Mouse (Mus musculus): ENCODE results near the gene Cgas.
A peak's percentile ranks its signal among the peaks of the same experiment; 100 is the strongest.

Gene Cgas

DNA sequence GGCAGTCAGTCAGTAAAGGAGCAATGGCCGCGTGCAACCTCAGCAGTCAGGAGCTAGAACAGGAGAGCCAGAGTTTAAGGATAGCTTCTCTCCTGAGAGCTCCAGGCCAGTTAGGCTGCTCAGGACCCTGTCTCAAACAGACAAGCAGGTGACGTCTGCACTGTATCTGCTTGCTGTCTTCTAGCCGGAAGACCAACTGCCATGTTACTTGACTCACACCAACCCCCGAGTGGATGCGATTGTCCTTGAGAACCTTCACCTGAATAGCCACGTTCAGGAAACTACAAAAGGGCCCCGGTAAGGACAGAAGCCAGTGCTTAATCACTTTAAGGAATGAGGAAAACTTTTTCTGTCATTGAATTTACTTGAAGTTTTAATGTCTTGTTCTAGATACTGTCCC lies 14.0 kb upstream of the Cgas start:
- no peak for DNase-seq

DNA sequence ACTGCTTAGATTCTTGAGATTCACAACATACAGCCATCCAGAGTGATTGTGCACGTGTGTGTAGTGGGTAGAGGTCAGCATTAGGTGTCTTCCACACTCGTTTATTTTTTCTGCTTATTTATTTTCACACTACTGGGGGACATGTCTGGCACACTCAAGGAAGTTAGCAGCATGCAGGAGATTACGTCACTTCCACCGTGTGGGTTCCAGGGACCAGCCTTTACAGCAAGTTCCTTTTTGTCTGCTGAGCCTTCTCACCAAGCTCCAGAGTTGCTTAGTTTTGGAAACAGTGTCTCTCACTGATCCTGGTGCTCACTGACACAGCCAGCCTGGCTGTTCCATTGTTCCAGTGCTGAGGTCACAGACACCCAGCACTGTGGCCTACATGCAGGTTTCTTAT lies 8.3 kb upstream of the Cgas start:
- DNase-seq, result peak; percentile 34

DNA sequence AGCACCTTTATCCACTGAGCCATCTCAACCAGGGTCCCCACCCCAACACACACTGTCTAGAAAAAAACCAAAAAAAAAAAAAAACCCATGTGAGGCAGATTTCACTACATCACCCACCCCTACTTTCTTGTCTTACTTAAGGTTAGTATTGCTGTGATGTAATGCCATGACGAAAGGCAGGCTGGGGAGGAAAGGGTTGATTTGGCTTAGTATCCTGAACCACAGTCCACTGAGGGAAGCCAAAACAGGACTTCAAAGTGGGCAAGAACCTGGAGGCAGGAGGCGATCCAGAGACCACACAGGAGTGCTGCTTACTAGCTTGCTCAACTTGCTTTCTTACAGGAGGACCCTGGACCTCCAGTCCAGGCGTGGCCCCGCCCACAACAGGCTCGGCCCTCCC lies 7.4 kb upstream of the Cgas start:
- no peak for DNase-seq

DNA sequence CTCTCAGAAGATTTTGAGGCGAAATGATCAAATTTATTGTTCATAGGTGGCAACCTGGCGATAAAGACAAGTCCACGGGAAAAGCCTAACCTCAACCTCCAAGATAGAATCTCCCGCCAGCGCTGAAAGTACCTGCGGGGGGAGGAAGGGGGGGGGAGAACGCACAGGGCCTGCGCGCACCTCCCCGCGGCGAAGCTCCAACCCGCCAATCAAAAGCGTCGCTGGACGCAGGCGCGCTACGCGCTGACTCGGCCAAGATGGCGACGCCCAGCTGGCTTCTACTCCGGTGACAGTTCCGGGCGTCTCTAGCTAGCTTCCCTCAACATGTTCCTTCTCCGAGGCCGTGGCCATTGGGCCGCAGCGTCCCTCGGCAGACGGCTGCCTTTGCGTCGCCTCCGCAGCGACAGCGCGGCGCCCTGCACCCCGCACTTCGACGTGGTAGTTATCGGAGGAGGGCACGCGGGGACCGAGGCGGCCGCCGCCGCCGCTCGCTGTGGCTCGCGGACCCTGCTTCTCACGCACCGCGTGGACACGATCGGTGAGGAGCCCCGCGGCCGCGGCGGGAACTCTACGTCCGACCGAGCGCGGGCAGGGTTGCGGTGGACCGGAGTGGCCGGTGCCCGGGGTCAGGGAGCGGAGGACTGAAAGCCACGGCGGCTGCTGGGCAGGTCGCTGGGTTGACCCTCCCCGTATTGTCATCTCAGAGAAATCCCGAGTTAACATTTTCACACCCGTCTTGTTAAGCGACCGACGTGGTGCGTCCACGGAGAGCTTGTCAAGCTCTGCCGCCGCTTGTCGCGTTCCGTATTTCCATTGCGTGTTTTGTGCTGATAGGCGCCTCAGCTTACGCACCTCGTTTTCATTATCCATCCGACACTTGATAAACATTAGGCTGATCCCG lies 5.2 kb upstream of the Cgas start, which contains the start of the genes Mto1 and Gm17324:
TSS of gene Mto1 (plus strand) at position 236 of the 901 bp plus-strand sequence.
TSS of gene Gm17324 (minus strand) at position 814 of the 901 bp plus-strand sequence.
- DNase-seq, result peak; percentile 91

DNA sequence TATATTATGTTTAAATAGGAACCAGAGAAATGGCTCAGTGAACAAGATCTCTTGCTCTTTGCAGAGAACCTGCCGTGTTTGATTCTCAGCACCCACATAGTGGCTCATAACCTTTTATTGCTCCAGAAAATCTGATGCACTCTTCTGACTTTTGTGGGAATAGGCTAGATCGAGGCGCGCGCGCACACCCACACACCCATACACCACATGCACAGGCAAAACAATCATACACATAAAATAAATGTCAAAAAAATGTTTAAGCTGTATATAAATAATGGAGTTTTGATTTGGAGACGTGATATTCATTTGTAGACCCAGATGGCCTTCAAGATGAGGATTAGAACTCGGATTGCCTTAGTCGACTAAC lies 4.6 kb upstream of the Cgas start:
- DNase-seq, result no peak

DNA sequence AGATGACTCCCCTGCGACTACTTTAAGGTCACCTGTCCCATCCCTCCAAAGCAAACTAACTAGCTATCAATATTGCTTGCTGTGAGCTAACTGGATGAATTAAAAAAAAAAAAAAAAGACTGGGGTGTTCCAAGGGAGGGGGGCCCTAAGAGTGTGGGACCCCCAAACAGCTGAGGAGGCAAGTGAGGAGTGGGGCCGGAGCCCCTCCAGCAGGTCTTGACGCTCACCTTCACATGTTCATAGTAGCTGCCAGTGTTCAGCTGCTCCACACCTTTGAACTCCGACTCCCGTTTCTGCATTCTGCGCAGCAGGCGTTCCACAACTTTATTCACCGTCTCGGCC lies 829 bp downstream of the Cgas start:
- no peak for DNase-seq

DNA sequence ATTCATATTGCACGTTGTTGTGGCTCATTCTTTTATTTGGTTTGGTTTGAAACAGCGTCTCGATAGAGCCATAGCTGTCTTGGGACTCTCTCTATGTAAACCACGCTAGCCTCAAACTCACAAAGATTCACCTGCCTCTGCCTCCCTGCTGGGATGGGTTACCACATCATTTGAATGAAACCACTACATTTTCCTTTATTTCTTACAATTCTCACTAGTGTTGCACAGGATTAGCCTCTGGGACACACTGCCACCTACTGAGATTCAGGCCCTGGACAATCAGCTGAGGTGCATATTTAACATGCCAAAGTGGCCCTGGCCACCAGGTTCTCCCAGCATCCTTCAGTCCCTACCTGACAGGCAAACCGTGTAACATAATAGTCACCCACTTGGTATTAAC lies 3.6 kb downstream of the Cgas start:
- no peak for DNase-seq

DNA sequence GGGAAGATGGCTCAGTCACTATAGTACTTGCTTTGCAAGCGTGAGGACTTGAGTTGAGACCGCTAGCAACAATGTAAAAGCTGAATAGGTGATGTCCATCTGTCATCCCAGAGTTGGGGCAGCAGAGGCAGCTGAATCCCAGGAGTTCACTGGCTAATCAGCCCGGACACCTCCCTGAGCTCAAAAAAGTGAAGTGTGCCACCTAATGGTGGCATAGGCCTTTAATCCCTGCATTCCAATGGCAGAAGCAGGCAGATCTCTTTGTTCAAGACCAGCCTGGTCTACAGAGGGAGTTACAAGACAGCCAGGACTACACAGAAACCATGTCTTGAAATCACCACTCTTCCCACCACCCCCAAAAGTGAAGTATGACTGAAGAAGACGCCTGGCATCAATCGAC lies 10.6 kb downstream of the Cgas start:
- DNase-seq, result no peak

DNA sequence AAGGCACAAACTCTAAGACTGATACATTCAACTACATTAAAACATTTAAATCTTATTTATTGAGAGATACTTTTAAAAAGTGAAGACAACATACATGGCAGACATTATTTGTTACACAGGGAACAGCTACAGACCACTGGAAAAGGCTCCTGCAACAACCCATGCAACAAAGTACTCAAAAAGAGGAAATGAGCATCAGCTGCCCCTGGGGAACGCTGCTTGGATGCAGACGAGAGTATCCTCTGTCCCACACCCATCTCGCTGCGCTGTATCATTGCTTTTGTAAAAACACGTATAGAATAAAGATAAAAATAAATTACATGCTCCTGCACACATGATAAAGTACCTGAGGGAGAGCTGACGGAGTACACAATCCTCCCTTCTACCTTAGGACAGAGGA lies 12.6 kb downstream of the Cgas start:
- no peak for DNase-seq

DNA sequence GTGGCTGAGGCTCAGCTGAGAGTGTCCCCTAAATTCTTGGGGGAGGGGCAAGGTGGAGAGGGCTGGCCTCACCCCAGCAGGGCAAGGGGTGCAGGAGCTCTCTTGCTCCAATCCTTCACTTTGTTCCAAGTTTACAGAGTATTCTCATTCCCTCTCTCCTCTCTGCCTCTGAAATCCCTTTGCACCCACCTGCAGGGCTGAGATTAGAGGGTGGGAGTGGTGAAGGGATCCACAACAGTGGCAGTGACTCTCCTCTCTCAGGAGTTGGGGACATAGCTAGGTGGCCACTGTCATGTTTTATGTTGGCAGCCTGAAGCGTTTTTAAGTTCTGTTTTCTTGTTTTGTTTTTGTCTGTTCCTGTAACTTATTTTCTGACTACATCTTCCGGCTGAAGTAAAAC lies 13.5 kb downstream of the Cgas start:
- DNase-seq, result no peak

DNA sequence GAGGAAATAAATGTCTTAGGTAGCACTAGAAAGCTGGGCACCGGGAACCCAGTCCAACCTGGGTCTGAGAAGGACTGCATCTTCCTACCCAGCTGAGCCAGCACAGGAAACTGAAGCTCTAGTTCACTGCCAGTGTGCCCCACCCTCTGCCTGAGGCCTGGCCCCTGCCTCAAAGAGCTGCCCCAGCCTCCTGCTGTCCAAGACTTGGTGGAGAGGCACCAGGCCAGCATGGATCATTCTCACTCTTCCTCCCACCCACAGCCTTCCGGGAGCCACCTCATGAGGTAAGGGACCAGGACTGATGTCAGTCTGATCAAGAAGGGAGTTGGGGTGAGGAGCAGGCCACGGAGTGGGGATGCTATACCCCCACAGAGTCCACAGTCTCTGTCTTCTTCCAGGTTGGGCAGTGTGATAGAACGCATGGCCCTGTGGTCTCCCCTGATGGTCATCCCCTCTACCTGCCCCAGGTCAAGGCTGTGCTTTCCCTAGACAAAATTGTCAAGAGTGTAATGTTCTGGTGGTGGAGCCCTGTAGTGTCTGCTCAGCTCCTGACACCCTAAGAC lies 14.1 kb downstream of the Cgas start:
- DNase-seq, result no peak

DNA sequence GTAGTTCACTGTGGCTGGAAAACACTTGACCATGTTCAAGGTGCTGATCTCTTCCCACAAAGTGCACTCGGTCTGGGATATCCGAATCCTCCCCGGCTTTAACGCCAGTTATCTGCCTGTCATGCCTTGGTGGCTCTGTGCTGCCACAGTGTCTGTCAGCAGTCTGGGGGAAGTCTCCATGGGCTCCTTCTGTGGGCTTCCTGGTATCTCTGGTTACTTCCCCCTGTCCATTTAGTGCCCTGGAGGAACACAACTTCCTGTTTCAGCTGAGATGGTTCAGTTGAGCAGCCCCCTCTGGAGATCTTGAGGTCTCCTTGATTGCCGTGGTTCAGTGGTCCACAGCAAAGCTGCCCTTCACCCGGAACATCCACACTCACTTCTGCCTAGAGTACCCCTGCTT lies 14.9 kb downstream of the Cgas start:
- DNase-seq, result no peak

DNA sequence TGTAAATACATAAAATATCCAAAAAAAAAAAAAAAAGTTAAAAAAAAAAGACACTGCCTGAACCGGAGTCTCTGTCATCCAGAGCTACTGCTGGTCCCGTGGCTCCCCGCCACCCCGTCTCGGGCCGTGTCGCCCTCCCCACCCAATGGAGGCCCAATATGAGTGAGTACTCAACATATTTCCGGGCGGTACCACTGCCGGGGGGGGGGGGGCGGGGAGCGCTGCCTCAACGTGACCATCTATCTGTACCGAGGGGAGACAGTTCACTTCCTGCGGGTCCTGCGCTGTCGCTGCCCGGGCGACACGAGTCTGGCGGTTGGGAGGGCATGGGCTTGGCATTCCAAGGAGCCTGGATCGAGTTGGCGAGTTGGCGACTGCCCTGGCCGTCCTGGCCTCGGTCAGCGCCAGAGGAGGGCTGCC lies 15.7 kb downstream of the Cgas start:
- no peak for DNase-seq

DNA sequence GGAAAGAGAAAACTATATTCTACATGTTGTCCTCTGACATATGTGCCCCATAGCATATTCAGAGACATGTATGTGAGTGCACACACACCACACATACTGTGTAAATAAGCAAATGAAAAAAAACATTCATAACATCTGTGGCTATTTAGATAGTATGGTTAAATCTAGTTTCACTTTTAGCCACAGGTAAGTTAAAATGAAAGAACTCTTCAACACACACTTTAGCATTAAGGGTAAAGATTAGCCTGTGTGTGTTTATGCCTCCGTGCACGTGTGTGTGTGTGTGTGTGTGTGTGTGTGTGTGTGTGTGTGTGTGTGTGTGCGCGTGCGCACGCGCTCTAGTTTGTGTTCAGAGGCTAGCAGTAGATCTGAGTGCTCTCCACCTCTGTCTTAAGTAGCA lies 41.4 kb downstream of the Cgas start:
- DNase-seq, result no peak

DNA sequence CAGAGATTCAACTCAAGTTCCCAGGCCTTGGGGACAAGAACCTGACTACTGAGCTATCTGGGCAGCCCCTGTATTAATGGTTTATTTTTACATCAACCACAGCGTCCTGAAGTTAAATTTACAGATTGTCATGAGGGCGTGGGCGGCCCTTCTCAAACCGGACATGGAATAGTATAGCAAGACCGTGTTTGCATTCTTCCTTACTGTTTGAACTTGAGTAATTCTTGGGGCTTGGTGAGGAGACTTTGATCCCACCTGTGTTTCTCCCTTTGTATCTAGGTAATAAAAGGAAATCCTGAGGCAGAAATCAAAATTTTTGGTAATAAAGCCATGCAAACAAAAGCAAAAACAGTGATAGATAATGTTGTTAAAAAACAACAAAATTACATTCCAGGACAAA lies 42.5 kb downstream of the Cgas start:
- DNase-seq, result no peak

DNA sequence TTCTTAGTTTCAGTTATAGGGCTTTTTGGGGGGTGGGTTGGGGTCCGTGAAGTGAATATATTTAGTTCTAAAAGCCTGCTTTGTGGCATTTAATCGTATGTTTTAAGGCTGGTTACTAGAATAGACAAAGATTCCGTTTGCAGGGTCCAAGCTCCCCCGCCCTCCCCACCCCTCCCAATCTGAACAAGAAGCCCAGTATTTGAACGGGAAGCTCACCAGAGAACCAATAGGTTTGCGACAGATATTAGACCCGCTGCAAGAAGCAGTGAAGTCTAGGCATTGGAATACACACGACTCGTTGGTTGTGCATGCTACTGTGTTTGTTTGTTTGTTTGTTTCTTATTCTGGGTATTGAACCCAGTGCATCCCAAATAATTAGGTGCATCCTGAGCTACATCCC lies 46.5 kb downstream of the Cgas start:
- DNase-seq, result no peak

DNA sequence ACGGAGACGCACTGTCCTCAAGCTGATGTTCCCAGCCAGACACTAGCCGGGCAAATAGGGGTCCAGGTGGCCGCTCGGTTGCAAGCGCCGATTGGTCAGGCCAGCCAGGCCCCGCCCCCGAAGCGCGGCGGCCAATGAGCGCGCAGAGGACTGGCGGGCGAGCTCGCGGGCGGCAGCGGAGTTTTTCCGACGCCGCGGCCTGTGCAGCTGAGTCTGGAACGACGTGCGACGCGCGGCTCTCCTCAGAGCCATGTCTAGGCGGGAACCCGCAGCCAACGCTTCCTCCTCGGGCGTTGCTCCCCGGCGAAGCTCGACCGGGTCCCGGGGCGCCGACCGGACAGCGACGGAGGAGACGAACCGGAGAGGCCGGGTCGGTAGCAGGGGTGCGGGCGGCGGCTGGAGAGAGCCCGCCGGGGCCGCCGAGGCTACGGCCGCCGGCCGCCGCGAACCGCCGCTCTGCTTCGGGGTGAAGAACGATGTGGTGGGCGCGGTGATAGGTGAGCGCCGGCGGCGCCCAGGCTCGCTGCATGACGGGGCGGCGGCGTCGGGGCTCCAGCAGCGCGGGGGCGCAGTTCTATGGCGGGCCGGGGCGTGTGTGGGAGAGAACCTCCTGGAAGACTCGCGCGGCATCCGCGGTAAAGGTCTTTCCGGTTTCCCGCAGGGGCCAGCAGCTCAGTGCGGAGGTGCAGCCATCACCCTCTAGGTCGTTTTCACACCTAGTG lies 47.2 kb downstream of the Cgas start, which contains the start of gene Ddx43:
TSS of gene Ddx43 (plus strand) at position 148 of the 722 bp plus-strand sequence.
- peak; percentile 24 for DNase-seq

DNA sequence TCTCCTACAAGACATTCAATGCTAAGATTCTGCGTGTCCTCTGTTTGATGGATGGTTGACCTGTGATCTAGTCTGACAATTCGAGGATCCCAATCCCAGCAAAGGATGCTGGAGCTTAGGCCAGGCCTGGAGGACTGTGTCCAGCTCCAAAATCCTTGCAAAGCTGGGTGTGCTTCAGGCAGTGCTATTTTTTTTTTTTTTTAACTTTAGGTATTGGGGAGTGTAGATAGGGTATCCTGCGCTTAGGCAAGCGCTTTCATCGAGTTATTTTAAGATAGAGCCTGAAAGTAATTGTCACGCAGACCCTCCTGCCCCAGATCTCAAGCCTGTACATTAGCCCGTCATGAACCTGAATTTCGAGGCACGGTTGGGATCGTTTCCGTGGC lies 47.8 kb downstream of the Cgas start:
- DNase-seq, result no peak

DNA sequence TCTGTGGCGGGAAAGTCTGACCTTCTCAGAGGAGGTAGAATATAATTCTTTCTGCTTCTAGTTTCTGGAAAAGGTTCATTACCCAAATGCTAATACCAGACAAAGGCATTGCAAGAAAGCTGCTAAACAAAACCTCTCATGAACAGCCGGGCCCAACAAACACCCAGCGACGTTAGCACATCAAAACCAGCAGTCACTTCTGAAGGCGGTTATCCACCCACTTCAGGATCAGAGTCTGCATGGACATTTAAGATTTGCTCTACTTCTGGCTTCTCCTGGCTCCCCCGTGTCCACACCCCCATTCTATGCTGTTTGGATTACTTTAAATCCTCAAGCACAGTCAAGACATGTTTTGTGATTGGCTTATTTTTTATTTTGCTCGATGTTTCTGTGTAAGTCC lies 48.4 kb downstream of the Cgas start:
- no peak for DNase-seq

DNA sequence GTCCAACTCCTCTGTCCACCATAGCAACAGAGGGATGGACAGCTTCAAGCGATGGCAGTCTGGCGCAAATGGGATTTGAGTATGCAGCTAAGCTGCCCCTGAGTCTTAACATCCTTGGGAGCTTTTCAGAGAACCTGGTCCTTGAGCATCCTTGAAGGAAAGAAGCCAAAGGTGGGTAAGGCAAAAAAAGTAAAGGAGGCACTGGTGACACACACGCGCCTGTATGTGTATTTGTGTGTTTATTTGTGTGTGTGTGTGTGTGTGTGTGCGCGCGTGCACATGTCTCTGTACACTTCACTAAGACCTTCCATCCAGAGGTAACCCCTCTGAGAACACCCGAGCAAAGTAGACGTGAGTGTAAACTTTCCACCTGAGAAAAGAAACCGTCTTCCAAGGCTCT lies 49.3 kb downstream of the Cgas start:
- no peak for DNase-seq

DNA sequence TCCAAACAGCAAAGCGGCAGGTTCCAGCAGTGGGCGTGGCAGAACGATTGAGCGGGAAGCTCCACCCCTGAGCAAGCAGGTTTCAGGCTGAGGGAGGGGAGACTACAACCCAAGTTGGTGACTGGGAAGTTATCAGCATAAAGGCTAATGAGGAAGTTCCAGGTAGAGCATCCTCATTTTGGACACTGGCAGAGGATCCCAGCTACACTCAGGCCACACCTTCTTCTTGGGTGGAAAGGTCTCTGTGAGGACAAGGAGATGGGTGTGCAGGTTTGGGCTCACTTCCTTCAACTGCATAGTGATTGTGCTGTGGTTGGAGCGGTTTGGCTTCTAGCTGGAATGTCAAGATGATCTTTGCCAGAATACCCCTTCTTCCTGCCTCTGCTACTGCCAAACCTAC lies 53.1 kb downstream of the Cgas start:
- DNase-seq, result no peak

DNA sequence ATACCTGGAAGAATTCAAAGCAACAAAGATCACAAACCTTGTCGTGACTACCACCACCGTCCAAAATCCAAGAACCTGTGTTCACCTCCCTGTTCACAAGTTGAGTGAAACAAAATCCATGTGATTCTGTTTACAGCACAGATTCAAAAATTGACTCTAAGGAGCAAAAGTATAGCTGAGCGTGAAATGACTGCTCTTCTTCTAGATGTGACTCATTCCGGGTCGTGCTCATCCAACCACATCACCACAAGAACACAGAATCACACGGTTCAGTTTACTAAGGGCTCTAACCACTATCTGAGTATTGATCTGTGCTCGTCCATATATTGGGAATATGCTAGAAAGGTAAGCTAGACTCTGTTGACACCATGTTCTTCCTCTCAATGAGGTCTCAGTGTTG lies 56.1 kb downstream of the Cgas start:
- no peak for DNase-seq

DNA sequence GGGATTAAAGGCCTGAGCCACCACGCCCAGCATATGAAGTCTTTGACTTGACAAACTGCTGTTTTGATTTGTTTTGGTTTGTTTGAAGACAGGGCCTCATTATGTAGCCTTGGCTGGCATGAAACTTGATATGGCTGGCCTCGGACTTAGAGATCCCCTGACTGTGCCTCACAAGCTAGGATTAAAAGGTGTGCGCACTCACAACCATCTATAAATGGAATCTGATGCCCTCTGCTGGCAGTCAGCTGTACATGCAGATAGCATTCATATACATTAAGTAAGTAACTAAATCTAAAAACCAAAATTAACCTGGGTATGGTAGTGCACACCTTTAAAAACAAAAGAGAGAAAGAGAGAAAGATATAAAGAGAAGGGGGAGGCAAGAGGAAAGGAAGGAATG lies 57.1 kb downstream of the Cgas start:
- peak; percentile 15 for DNase-seq
